Mouse (Mus musculus): ENCODE data around the gene Ptgis.

The Ptgis gene

DNA sequence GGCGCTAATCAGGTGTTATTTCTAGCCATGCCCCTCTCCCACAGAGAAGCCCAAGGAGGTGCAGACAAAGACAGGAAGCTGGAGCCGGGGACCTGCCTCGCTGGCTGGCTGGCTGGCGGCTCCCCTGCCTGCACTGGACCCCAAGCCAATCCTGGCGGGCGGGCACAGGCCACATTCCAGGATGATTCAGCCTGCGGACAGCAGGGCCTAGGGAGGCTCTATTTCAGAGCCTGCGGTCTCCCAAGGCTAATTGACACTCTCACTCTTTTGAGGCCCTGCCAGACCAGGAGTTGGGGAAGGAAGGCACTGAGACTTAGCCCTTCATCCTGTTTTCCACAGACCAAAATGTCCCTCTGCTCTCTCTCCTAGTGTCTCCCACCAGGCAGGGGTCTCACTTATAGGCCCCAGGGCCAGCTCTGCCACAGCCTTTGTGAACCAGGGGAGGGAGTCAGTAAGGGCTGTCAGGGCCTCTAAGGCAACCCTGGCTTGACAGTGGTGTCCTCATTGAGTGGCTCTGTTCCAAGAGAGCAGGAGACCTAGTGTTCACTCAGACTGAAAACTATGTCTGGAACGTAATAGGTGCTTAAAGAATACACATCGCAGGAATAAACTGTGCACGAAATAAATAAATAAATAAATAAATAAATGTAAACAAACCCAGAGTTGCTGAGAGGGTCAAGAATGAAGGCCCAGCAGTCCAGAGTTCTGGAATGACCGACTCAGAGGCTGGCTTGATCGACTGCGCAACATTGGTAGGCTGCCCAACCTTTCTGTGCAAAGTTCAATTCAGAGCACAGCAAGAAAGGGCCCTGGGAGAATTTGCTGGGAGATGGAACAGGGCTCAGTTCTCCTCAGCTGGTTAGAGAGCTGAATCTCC lies 8.0 kb downstream of the Ptgis start:
- no peak for DNase-seq (ENCODE audit: low read depth, low spot score)

DNA sequence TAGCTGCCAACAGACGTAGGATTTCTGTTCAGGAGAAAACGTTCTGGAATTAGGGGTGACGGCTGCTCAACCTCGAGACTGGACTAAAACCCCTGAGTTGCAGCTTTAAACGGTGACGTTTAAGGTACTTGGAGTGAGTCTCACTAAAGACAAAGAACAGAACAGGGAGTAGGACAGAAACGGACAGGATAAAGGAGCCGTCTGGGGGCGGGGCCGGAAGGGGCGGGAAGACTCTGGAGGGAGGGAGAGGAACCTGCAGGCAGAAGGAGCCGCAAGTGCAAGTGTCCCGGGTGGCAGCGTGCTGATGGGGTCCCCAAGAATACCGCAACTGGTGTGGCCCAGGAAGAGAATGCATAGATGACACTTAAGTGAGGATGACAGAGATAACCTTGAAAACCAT lies 9.8 kb downstream of the Ptgis start:
- DNase-seq (ENCODE audit: low read depth, low spot score), result peak; percentile 78

DNA sequence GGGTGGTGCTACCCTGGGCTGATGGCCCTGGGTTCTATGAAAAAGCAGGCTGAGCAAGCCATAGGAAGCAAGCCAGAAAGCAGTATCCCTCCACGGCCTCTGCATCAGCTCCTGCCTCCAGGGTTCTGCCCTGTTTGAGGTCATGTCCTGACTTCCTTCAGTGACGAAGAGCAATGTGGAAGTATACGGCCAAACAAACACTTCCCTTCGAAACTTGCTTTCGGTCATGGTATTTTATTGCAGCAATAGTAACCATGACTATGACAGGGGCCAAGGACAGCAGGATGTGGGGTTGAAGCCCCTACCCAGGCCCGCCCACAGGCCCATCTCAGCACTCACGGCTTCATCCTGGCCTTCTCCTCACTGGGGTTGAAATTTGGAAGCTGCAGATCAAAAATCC lies 15.5 kb downstream of the Ptgis start:
- DNase-seq (ENCODE audit: low read depth, low spot score), result no peak

DNA sequence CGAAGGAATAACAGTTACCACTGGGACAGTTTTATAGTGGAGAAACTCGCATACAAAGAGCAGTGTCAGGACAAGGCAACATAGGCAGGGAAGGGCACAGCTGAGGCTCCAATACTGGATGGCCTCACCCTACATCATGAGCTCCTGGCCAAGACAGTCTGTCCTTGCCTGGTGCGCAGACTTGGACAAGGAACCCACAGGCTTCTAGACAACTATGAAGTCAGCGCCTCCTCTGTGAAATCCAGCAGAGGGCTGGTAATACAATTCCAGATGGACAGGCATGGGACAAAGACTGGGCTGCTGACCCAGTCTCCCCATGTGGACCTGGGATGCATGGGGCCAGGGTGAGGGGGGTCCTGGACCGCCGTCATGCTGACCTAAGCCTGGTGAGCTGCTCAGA lies 16.2 kb downstream of the Ptgis start:
- no peak for DNase-seq (ENCODE audit: low read depth, low spot score)

DNA sequence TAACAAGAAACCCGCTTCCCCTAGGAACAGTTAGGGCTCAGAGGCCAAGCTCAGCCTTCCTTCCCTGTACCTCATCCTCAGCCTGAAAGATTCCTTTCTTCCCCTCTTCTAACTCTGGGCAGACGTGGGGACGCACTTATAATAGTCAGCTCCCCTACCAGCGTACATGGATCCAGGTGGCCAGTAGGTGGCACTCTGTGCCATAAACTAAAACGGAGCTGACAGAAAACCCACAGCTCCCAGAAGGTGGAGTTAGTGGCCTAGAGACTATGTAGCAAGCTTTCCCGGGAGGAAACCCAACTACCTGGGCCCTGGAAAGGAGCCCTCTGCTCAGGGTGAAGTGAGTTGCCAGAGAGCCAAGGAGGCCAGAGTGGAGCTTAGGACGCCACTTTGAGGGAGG lies 18.3 kb downstream of the Ptgis start:
- DNase-seq (ENCODE audit: low read depth, low spot score), result peak; percentile 89

DNA sequence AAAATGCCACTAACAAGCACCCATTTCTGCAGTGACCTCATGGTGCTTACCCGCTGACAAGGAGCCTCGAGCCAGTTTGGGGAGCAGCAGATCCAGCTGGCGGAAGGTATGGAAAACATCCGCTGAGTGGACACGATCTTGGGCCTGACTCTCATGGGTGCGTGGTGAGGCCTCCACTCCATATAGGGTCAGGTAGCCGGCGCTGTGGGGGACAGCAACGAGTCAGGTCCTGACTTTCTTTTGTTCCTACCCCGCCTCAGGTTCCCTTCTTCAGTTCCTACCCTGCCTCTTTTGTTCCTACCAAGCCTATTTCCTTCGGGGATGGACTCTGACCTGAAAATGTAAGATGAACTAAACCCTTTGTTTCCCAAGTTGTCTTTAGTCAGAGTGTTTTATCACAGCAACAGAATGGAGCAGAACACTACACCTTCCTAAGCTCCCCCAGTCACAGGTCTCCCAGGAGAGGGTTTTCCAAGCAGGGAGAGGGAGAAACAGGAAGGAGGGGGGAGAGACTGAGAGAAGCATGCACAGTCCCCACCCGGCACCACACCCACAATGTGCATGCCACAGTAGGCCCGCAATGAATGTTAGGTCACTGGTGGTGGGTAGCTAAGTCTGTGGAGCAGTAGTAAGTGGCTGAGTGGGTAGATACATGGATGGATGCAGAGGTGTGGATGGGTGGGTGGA lies 19.1 kb downstream of the Ptgis start:
- DNase-seq (ENCODE audit: low read depth, low spot score), result peak; percentile 70

DNA sequence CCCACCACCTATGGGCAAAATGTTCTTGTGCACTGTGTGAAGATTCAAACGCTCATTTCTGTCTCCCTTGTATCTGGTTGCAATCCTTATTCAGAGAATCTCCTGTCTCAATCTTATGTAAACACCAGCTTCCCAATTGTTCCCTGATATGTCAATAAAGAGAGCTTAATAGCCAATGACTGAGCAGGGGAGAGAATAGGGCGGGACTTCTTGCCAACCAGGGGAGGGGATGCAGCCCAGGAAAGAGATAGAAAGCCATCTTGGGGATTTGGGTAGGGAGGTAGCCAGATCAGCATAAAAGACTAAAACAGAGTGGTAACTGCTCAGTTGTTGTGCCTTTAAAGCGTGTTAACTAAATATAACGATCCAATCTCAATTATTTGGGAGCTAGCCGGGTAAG lies 19.7 kb downstream of the Ptgis start:
- DNase-seq (ENCODE audit: low read depth, low spot score), result peak; percentile 86

DNA sequence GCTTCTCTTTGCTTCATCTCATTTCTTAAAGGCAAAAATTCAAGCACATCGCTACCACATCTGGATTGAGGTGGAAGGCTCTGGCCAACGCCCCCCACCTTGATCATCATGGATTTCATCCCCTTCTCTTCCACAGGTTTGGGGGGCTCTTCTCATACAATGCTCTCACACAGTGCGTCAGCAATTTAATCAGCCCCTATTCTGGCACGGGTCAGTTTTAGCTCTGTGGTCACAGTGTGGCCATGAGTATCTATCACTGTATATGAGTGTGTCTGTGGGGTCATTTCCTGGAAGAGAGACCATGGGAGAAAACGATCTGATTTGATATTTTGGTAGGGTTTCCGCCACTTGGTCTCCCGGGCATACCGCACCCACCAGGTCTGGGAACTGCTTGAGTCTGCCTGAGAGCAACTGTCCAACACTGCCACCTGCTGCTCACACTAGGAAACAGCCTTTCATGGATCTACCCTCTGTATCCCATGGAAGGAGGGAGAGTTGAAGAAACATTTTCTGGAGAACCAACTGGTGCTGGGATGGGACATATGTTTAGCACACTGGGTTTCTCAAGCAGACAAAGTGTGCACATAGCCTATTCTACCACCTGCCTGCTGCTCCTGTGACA lies 21.1 kb downstream of the Ptgis start:
- peak; percentile 88 for DNase-seq (ENCODE audit: low read depth, low spot score)

DNA sequence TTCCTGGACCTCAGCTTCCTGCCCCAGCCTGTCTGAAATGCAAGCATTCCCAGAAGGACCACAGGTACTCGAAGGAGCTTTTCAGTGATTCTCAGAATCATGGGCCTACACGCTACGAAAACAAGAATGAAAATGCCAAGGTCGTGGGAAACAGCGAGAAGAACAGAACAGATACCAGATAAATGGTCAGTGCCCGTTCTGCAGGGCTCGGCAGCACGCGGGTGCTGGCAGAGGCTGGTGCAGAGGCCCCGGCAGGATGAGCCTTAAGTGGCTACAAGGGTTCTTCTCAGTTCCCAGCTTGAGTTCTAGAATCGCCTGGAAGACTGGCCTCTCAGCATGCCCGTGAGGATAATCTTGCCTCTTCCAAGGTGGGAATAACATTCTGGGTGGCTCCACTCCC lies 26.7 kb downstream of the Ptgis start:
- DNase-seq (ENCODE audit: low read depth, low spot score), result no peak

DNA sequence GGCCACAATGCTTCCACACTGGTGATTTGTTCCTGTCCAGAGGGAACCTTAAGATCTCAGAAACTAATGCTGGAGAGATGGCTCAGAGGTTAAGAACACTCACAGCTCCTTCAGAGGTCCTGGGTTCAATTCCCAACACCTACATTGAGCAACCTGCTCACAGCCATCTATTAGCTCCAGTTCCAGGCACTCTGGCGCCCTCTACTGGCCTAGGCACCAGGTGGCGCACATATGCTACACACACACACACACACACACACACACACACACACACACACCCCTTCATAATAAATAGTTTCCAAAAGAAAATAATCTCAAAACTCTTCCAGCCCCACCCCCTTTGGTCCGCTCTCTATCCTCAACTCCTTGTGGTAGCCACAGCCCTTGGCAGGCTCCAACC lies 27.3 kb downstream of the Ptgis start:
- DNase-seq (ENCODE audit: low read depth, low spot score), result peak; percentile 72

DNA sequence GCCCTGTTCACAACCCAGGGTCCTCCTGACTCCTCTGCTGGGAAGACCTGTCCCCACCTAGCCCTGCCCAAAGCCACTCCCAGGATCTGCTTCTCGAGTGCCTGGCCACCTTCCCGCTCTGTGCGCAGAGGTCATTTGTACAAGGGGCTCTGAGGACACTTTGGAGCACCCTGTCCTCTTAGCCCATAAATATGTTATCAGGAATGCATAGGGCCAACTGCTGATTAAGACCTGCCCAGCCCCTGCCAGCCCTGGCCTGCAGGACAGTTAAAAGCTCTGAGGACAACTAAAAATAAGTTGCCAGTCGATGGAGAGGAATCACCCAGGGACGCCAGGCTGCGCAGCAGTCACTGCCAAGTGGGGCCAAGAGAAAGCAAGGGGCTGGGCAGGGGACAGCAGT lies 27.9 kb downstream of the Ptgis start:
- DNase-seq (ENCODE audit: low read depth, low spot score), result no peak

DNA sequence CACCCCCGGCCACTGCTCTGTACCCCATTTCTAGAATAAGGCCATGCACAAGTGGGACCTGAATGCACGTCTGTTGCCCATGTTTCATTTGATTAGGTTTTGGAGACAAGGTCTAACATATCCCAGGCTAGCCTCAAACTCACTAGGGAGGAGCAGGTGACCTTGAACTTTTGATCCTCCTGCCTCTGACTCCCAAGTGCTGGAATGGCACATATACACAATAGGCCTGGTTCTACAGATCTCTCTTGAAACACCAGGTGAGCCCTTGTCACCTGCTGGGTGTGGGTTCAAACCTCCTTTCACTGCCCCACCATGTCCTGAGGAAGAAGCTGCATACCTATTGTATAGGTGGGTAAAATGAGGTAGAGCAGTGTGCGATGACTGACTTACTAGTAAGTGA lies 28.3 kb downstream of the Ptgis start:
- peak; percentile 72 for DNase-seq (ENCODE audit: low read depth, low spot score)

DNA sequence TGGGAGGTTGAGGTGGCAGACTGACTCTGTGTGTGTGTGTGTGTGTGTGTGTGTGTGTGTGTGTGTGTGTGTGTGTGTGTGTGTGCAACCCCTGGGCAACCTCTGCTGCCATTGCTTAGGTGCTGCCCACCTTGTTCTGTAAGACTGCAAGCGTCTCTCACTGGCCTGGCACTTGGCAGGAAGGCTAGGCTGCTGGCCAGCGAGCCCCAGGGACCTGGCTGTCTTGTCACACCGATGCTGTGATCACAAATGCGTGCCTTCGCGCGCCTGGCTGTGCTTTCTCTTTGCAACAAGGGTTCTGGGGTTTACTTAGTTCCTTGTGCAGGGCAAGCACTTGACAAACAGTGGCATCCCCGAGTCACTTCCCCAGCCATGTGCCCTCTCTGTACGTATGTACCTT lies 30.5 kb downstream of the Ptgis start:
- DNase-seq (ENCODE audit: low read depth, low spot score), result no peak

DNA sequence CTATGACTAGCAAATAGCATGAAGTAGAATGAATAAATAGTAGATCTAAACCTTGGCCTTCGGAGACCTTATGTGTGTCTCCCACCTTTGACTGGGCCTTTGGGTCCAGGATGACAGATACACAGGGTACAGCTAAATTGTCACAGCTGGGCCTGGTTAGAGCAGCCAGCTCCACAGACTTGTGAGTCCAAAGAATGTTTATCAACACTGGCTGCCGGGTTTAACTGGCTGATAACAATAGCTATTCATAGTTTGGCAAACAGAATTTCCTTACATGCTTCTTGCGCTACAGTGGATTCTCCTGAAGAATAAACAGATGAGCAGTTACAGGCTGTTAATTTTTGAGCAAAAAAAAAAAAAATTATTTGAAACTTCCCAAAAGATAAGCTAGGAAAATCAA lies 31.4 kb downstream of the Ptgis start:
- DNase-seq (ENCODE audit: low read depth, low spot score), result no peak

DNA sequence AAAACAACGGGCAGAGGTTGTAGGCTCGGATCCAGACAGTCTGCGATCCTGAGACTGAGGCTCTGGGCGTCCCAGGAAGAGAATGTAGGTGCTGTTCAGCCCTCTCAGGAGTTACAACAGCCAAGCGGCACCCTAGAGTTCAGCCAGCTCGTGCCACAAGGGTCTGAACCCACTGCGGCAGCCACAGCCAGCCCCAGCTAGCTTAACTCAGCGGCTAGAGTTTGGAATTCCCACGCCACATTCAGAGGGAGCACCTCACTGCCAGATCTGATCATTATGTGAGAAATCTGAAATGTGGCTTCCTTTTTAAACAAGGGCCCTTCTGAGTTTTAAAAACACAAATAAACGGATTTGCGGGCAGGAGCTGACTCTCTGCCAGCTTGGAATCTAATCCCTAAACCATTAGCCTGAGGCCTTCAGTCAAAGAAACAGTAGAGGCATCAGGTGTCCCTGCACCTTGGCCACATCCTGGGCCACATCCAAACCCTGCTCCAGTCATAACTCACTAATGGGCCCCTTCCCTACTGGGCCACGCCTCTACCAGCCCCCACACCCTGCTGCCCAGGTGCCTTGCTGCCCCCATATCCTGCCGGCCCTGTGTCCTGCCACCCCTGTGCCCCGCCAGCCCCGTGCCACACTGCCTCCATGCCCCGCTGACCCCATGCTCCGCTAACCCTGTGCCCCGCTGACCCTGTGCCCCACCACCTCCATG lies 34.3 kb downstream of the Ptgis start:
- no peak for DNase-seq (ENCODE audit: low read depth, low spot score)

DNA sequence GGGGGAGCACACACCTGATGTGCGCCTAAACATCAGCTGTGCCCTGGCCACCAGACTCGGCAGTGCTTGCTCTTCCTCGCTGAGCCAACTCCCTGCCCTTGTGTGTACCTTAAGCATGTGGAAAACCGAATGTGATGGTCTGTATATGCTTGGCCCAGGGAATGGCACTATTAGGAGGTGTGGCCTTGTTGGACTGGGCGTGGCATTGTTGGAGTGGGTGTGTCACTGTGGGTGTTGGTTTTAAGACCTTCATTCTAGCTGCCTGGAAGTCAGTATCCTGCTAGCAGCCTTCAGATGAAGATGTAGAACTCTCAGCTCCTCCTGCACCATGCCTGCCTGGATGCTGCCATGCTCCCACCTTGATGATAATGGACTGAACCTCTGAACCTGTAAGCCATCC lies 35.7 kb downstream of the Ptgis start:
- DNase-seq (ENCODE audit: low read depth, low spot score), result peak; percentile 65

DNA sequence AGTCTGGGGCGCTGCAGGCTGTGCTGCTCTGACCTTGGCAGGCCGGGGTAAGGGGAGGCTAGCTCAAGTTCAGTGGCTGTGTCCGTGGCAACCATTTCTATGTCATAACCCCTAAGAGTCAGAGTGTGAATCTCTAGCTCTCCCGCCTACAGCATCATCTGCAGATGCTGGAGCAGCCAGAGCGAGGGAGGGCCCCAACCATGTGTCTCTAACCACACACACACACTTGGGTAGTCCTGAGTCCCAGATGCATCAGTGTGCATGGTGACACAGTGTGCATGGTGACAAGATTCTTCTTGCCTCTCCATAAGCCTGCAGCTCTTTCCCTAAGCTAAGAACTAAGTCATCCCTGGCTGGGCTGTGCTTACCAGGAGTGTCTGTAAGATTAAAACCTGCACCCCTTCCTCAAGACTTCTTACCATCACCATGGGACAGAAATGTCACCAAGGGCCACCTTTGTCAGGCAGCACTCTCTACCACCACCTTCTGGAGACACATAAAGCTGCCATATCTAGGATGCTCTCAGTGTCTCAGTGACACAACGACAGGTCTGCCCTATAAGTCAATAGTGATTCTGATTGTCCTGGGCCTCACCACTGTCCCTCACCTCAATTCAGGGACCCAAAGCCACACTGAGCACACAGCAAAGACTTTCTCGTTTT lies 36.8 kb downstream of the Ptgis start:
- no peak for DNase-seq (ENCODE audit: low read depth, low spot score)

DNA sequence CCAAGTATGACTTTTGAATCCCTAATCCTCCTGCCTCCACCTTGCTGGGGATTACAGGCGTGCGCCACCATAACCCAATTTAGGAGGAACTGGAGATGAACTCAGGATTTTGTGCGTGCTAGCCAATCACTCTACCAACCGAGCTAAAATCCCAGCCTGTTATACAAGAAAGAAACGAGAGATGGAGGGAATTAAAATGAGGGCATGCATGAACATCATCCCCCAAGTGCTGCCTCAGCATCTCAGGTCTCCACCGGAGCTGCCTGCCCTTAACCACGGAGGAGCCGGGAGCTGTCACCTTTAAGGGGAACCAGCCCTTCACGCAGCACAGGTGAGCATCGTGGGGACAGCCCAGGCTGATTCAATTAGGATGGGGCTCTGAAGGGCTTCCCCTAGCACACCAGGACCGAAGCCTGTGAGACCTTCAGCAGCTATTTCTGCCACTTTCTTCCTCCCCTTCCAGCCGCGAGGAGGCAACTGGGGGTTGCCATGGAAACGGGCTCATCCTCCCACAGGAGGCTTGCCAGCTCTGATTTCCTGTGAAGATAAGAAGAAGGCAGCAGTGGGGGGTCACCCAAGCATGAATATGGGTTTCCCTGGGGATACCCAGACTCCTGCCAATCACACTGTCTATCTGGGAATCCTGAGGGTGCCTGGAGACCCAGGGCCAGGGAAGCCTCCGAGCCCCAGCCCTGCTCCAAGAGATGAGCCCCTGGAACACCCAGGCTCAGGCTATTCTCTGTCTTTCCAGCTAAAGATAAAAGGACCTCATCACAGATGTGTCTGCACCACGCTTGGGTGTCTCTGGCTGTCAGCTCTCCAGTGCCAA lies 38.7 kb downstream of the Ptgis start:
- DNase-seq (ENCODE audit: low read depth, low spot score), result peak; percentile 75

DNA sequence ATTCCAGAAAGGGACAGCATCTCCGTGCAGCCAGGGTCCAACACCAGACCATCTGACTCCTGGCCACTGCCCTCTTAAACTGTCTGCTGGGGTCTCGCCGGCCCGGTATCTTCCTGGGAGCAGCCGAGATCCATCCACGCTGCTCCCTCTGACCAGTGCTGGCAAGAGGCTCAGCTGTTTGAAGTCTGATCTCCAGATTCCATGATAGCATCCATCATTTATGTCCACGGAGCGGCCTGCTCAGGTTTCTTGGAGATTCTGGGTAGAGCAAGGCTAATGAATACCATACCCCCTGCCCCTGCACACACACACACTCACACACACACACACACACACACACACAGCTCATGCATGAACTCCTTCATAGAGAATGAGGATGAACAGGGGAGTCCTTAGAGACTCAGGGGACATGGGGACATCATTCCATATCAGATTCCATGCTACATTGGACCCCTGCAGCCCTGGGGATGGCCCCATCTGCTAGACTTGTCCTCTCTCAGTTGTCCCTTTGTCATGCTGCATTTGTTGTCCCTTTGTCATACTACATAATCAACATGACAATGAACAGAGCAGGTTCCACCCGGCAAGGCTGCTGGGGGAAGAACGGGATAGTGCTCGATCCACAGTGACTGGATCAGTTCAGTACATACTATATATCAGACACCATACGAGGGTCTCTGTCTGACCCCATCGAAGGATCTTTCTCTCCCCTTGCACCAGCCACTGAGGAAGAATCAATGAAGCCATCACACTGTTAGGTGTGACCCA lies 41.6 kb downstream of the Ptgis start:
- DNase-seq (ENCODE audit: low read depth, low spot score), result peak; percentile 56

DNA sequence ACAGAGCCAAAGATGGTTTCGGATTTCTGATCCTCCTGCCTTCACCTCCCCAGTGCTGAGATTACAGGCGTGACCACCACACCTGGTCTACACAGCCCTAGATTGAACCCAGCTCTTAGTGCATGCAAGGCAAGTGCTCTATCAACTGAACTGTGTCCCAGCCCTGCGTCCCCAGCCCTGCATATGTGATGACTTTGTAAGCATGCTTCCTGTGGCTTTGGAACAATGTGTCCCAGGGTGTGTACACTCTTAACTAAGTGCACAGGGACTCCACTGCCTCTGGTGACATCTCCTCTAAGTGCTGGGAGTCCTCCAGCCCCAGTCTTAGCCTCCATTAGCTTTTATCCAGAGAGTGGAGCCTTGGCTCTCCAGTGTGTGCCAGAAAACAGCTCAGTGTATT lies 47.0 kb downstream of the Ptgis start:
- no peak for DNase-seq (ENCODE audit: low read depth, low spot score)

Data from R1 (cell line).